Mouse (Mus musculus) lung, postnatal 0 days (tissue): ENCODE results near the gene AA986860. TPM values are rescaled to one million over a fixed set of nuclear protein-coding genes. Genes with fewer than 3 reads are reported as not detected.
A peak's percentile ranks its signal among the peaks of the same experiment; 100 is the strongest.

Experiments
- ATAC-seq: fragments of 200-750 bp; cut with Nextera tagmentation; 2 replicates; pipeline ENCODE4 v1.8.0; 2017; ENCODE audit warnings: moderate library complexity
- DNase-seq: peaks from one replicate; pipeline ENCODE4 v3.0.0-alpha.2; 2016; ENCODE audit warnings: low spot score
- H3K27ac ChIP-seq: fragments of 300-500 bp; sonication (generic); 2 replicates; pipeline ENCODE4 v1.5.1; 2014; ENCODE audit warnings: antibody characterized with exemption, mild to moderate bottlenecking, low read length, mixed read lengths
- H3K27me3 ChIP-seq: fragments of 300-500 bp; sonication (generic); replicated peaks from 2 replicates; pipeline ENCODE4 v1.6.1; 2014; ENCODE audit warnings: low read length, mixed read lengths; ENCODE audit not compliant: insufficient read depth
- H3K36me3 ChIP-seq: fragments of 300-500 bp; sonication (generic); 2 replicates; pipeline ENCODE4 v1.6.1; 2014; ENCODE audit warnings: low read length, mixed read lengths; ENCODE audit not compliant: insufficient read depth
- H3K4me1 ChIP-seq: fragments of 300-500 bp; sonication (generic); 2 replicates; pipeline ENCODE4 v1.6.1; 2014; ENCODE audit warnings: antibody characterized with exemption, low read depth, low read length, mixed read lengths; ENCODE audit not compliant: insufficient read depth
- H3K4me2 ChIP-seq: fragments of 300-500 bp; sonication (generic); replicated peaks from 2 replicates; pipeline ENCODE4 v1.6.1; 2014; ENCODE audit warnings: low read depth, mild to moderate bottlenecking, low read length, moderate library complexity, mixed read lengths
- H3K4me3 ChIP-seq: fragments of 300-500 bp; sonication (generic); 2 replicates; pipeline ENCODE4 v1.5.1; 2014; ENCODE audit warnings: low read depth, low read length
- H3K9ac ChIP-seq: fragments of 300-500 bp; sonication (generic); replicated peaks from 2 replicates; pipeline ENCODE4 v1.6.1; 2014; ENCODE audit warnings: low read depth, mild to moderate bottlenecking
- H3K9me3 ChIP-seq: fragments of 300-500 bp; sonication (generic); 2 replicates; pipeline ENCODE4 v1.6.1; 2016; ENCODE audit warnings: low read length, mixed read lengths
- CTCF ChIP-seq: IDR thresholded peaks from 2 replicates; pipeline ENCODE4 v1.5.1; 2016; ENCODE audit warnings: antibody characterized with exemption, mild to moderate bottlenecking
- EP300 ChIP-seq: IDR thresholded peaks from 2 replicates; pipeline ENCODE4 v1.6.1; 2016; ENCODE audit warnings: antibody characterized with exemption, mild to moderate bottlenecking, control low read depth
- WGBS: fragments of 180-500 bp; shearing (Covaris S2); extraction: QIAGEN DNeasy Blood & Tissue Kit; methylation state at CpG from one replicate; pipeline ENCODE4 v1.1.7; 2014; 5-methylcytosine and 5-hydroxymethylcytosine counted together
- polyA plus RNA-seq: library from polyadenylated mRNA; unstranded; fragments of >200 nt; fragmentation: Nextera tagmentation; extraction: Ambion mirVana; gene quantifications from 2 replicates; pipeline ENCODE4 v1.2.1, GENCODE M21; 2015

The AA986860 gene
- polyA plus RNA-seq, 1 experiment from 2014 or later = 60.9 TPM

DNA sequence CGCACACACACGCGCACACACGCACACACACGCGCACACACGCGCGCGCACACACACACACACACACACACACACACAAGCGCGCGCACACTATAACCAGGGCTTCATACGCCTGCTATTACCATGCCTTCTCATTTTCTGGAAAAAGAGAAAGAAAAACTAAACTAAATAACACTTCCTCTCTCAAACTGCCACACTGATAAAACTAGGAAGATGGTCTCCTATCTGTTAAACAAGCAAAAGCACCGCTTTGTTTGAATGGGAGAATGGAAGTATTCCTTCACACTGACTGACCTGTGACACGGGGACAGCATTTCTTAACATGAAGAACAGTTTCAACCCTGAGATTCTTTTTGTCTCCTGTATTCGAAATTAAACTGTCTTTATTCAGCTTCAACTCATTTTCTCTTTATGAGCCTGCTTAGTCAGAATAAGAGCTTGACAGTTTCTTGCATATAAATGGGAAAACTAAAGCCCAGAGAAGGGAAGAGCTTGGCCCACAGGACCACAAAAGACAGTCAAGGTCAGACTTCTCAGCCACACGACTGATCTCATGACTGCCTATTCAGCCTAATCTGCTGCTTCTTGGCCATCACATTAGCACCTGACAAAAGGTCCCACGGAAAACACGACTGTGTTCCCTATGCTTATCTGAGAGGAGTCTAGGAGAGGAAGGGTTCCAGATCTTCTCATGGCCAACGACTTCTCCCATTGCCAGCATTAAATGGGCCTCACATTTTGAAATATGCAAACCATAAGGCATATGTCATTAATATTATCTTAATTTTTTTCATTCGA, 21.3 kb upstream of the AA986860 start:
- DNase-seq (no peak), ATAC-seq (no peak)
- WGBS = 89% methylated on average over 22 of the region's 22 CpGs

DNA sequence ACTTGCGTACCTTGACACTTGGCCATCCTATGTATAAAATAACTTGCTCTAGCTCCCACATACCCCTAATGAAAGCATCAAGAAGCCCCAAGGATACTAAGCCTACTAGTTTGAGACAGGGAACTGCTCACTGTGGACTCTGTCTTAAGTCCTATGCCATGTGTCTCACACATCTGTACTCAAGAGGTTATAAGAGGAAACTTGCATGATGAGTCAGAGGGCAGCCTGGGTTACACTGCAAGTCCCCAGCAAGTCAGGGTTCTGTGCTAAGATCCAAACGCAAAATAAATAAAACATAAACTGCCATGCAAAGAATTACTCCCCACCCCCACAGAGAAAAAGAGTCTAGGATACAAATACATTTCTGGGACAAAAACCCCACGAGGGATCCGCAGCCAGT, 17.7 kb upstream of the AA986860 start:
- Histone ChIP-seq H3K4me2 (peak overlapping the region; percentile 76; the same call in 1 of the 2 replicates), H3K9ac (no peak overlapping the region), H3K4me3 (no peak overlapping the region), H3K27ac (no peak overlapping the region), H3K9me3 (no peaks in the 10 kb centered on the region), H3K27me3 (no peaks in the 10 kb centered on the region), H3K36me3 (no peaks in the 10 kb centered on the region), H3K4me1 (peaks cover 4% of the 10 kb centered on the region; the same call in 1 of the 2 replicates)
- DNase-seq (peak; percentile 12), ATAC-seq (no peak)
- WGBS = 87% methylated on average over 4 of the region's 4 CpGs
- no peak for TF ChIP-seq EP300
- TF ChIP-seq CTCF = no peak

More for the DNA sequence above, 21.3 kb upstream of the AA986860 start:
- no peak overlapping the region for H3K4me2 ChIP-seq
- no peak overlapping the region for H3K27ac ChIP-seq
- H3K4me3 ChIP-seq = no peak overlapping the region
- TF ChIP-seq CTCF = no peak
- no peak overlapping the region for H3K9ac ChIP-seq
- H3K4me1 ChIP-seq = no peaks in the 10 kb centered on the region
- H3K36me3 ChIP-seq = 0 out of 2 replicates have a peak, but pooled peaks cover 3% of the 10 kb centered on the region
- H3K9me3 ChIP-seq = no peaks in the 10 kb centered on the region
- no peaks in the 10 kb centered on the region for H3K27me3 ChIP-seq

DNA sequence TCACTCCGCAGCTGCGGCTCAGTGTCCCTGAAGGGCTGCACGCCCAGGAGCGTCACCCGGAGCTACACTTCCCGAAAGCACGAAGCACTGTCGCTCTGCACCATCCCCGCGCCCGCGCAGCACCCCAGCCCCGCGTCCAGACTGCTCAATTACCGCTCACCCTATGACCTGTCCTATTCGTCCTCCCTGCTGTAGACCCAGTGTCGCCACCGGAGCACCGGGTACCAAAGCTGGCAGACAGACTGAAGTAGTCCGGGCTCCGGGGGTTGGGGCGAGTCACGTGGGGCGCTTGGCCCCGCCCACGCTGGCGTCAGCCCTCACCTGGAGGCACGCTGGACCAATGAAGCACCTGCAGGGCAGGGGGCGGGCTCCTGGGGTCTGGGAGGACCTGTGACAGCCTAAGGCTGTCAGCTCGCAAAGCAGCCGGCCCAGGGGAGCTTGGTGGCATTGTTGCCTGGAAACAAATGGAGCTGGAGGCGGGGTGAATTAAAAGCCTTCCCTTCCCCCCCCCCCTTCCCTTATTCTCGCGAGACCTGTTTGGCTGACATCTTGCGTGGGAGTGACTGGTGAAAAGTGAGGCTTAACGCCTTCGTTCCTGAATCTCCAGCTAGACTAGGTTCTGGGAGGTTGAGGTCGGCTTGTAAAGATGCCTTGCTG, 16.1 kb upstream of the AA986860 start, which contains the start of gene Gm29427:
Gene Gm29427, minus strand, starts transcription at position 239 of the 657 bp plus-strand sequence.
- WGBS = under 1% methylated on average over 35 of the region's 38 CpGs
- Histone ChIP-seq H3K27me3 (no peaks in the 10 kb centered on the region), H3K9ac (peak within 1 kb of the TSS; percentile 93), H3K4me1 (peaks cover 4% of the 10 kb centered on the region; the same call in 1 of the 2 replicates), H3K27ac (peak within 1 kb of the TSS; percentile 91), H3K36me3 (no peaks in the 10 kb centered on the region), H3K4me2 (peak within 1 kb of the TSS; percentile 76), H3K9me3 (no peaks in the 10 kb centered on the region), H3K4me3 (peak within 1 kb of the TSS; percentile 90)
- TF ChIP-seq CTCF (no peak), EP300 (peak; percentile 90)
- peak; percentile 95 for ATAC-seq
- DNase-seq = peak; percentile 97

DNA sequence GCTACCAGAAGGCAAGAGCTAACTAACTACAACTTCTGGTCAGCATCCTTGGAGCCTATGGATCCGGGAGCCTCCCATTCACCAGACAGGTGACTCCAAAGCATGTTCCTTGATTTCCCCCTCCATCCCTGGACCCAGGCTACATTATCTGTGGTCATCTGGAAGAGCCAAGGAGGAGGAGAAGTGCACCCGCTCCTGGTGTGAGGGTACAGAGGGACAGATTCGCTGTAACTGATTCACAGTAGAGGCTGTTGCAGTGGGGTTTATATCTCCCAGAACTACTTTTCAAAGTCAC, 15.6 kb upstream of the AA986860 start:
- ATAC-seq (peak; percentile 2; the same call in 1 of the 2 replicates), DNase-seq (no peak)
- H3K9me3 ChIP-seq = no peaks in the 10 kb centered on the region
- H3K9ac ChIP-seq = peak overlapping the region; percentile 93
- H3K4me1 ChIP-seq = peaks cover 7% of the 10 kb centered on the region; the same call in 1 of the 2 replicates
- H3K4me2 ChIP-seq = peak overlapping the region; percentile 76
- H3K4me3 ChIP-seq = peak overlapping the region; percentile 90
- H3K27me3 ChIP-seq = no peaks in the 10 kb centered on the region
- peak overlapping the region; percentile 91 for H3K27ac ChIP-seq
- WGBS = 0% methylated on average over 3 of the region's 3 CpGs
- H3K36me3 ChIP-seq = no peaks in the 10 kb centered on the region
- no peak for TF ChIP-seq EP300
- TF ChIP-seq CTCF = no peak

DNA sequence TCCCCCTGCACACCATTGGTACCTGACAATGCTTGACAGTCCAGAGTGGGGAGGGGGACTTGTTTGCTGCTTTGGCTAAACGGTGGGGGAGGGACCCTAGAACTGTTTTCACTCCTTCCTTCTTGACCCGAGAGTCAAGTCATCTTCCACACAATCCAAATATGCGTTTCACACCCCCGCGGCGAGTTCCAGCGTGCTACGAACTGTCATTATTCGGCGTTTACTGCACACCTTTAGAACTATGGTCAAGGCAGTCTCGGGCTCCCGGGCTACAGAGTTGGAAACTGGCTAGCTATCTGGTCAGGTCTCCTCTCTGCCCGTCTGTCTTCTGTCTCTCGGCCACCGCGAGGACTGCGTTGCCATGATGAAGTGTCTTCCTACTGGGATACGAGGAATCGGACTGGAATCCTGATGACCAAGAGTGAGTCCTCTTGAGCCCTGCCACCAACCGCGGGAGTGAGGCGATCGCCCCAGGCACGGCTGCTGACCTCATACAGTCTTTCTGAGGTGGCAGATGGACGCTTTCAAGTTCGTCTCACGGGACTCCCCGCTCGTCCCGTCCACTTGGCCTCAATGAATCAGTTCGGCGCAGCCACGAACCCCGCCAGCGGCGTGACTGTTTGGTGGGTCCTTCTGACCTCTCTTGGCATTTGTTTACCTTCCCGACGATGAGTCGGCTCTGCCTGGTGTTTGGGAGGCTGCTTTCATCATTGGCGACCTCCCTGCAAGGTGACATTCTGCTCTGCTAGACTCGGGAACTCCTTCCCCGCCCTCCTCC, 15.1 kb upstream of the AA986860 start:
- H3K36me3 ChIP-seq = no peaks in the 10 kb centered on the region
- ATAC-seq = peak; percentile 8
- H3K9ac ChIP-seq = peak overlapping the region; percentile 93
- peak overlapping the region; percentile 76 for H3K4me2 ChIP-seq
- under 1% methylated on average over 42 of the region's 42 CpGs for WGBS
- TF ChIP-seq EP300 = no peak
- no peaks in the 10 kb centered on the region for H3K9me3 ChIP-seq
- H3K27ac ChIP-seq = peak overlapping the region; percentile 91
- peaks cover 7% of the 10 kb centered on the region; the same call in 1 of the 2 replicates for H3K4me1 ChIP-seq
- H3K27me3 ChIP-seq = no peaks in the 10 kb centered on the region
- peak overlapping the region; percentile 90 for H3K4me3 ChIP-seq
- DNase-seq = peak; percentile 64
